Mouse (Mus musculus) myocyte (in vitro differentiated cells): ENCODE results near the gene Lpin3. TPM values are rescaled to one million over a fixed set of nuclear protein-coding genes. Genes with fewer than 3 reads are reported as not detected.

Experiments
- H3K27me3 ChIP-seq: one replicate; pipeline ENCODE4 v1.6.1; 2011; ENCODE audit not compliant: control insufficient read depth, insufficient read depth, insufficient read length
- H3K36me3 ChIP-seq: one replicate; pipeline ENCODE4 v1.6.1; 2011; ENCODE audit not compliant: control insufficient read depth, insufficient read depth
- H3K4me2 ChIP-seq: one replicate; pipeline ENCODE4 v1.6.1; 2011; ENCODE audit warnings: low read depth, control low read depth
- H3K4me3 ChIP-seq: one replicate; pipeline ENCODE4 v1.5.1; 2011; ENCODE audit warnings: mild to moderate bottlenecking, control low read depth, moderate library complexity
- H3K79me2 ChIP-seq: one replicate; pipeline ENCODE4 v1.6.1; 2011; ENCODE audit not compliant: control insufficient read depth, insufficient read depth
- H3ac ChIP-seq: one replicate; pipeline ENCODE4 v1.6.1; 2011; ENCODE audit not compliant: control insufficient read depth, insufficient read length
- CEBPB ChIP-seq: IDR thresholded peaks from 2 replicates; pipeline ENCODE4 v1.6.1; 2011; ENCODE audit warnings: mild to moderate bottlenecking, moderate library complexity; ENCODE audit not compliant: poor library complexity, insufficient read depth, severe bottlenecking
- E2F4 ChIP-seq: IDR thresholded peaks from one replicate; pipeline ENCODE4 v1.6.1; 2011; ENCODE audit warnings: mild to moderate bottlenecking, control low read depth, moderate library complexity; ENCODE audit not compliant: insufficient read depth
- MAX ChIP-seq: IDR thresholded peaks from one replicate; pipeline ENCODE4 v1.6.1; 2011; ENCODE audit warnings: low read depth, mild to moderate bottlenecking, control low read depth
- MYOD1 ChIP-seq, 3 experiments: IDR thresholded peaks; one replicate each; pipeline ENCODE4 v1.6.1; 2011; ENCODE audit warnings: control low read depth in 2 of 3, low read depth in 2 of 3, mild to moderate bottlenecking in 2 of 3, moderate library complexity in 1 of 3; ENCODE audit not compliant: insufficient read length in 2 of 3, control insufficient read depth in 1 of 3
- MYOG ChIP-seq, 3 experiments: IDR thresholded peaks; one replicate each; pipeline ENCODE4 v1.6.1; 2011; ENCODE audit warnings: control low read depth in 2 of 3, low read depth in 2 of 3, mild to moderate bottlenecking in 2 of 3; ENCODE audit not compliant: insufficient read length in 2 of 3, control insufficient read depth in 1 of 3, insufficient read depth in 1 of 3
- POLR2A ChIP-seq: IDR thresholded peaks from one replicate; pipeline ENCODE4 v1.6.1; 2011; ENCODE audit warnings: low read depth, mild to moderate bottlenecking, control low read depth, moderate library complexity; ENCODE audit not compliant: insufficient read length
- POLR2AphosphoS2 ChIP-seq: IDR thresholded peaks from one replicate; pipeline ENCODE4 v1.6.1; 2011; ENCODE audit warnings: low read depth, control low read depth; ENCODE audit not compliant: insufficient read length
- REST ChIP-seq: IDR thresholded peaks from one replicate; pipeline ENCODE4 v1.6.1; 2011; ENCODE audit warnings: mild to moderate bottlenecking, control low read depth, moderate library complexity; ENCODE audit not compliant: insufficient read depth, insufficient read length
- SRF ChIP-seq: IDR thresholded peaks from one replicate; pipeline ENCODE4 v1.6.1; 2011; ENCODE audit warnings: low read depth; ENCODE audit not compliant: control insufficient read depth, insufficient read length
- TCF12 ChIP-seq: IDR thresholded peaks from one replicate; pipeline ENCODE4 v1.6.1; 2011; ENCODE audit warnings: mild to moderate bottlenecking, control low read depth; ENCODE audit not compliant: poor library complexity, insufficient read depth, severe bottlenecking
- TCF3 ChIP-seq: IDR thresholded peaks from one replicate; pipeline ENCODE4 v1.6.1; 2011; ENCODE audit warnings: low read depth, control low read depth; ENCODE audit not compliant: insufficient read length
- USF1 ChIP-seq: IDR thresholded peaks from one replicate; pipeline ENCODE4 v1.6.1; 2011; ENCODE audit warnings: low read depth, mild to moderate bottlenecking, control low read depth, moderate library complexity
- polyA plus RNA-seq: library from polyadenylated mRNA; unstranded; fragments of >200 nt; fragmentation: generic; extraction: Trizol; gene quantifications from one replicate; pipeline ENCODE4 v1.2.1, GENCODE M21; 2012; ENCODE audit warnings: missing spikeins

Gene Lpin3
- polyA plus RNA-seq, 1 experiment = 10.5 TPM

- peaks cover 11% of the 10 kb centered on the region for H3K79me2 ChIP-seq
- no peaks in the 10 kb centered on the region for H3K27me3 ChIP-seq
- no peak for TF ChIP-seq POLR2A
- TF ChIP-seq SRF = no peak
- TF ChIP-seq REST = no peak
- TF ChIP-seq MAX = no peak
- TF ChIP-seq POLR2AphosphoS2 = no peak
- no peak for TF ChIP-seq CEBPB
- TF ChIP-seq E2F4 = no peak
- no peak for TF ChIP-seq TCF12
- TF ChIP-seq MYOG (IDR thresholded peaks at IDR 0.05; ENCODE audit: control insufficient read depth in 1 of 3, insufficient read depth in 1 of 3, insufficient read length in 2 of 3, low read depth in 2 of 3) = no peak
- TF ChIP-seq TCF3 = no peak
- TF ChIP-seq USF1 = no peak
- H3K36me3 ChIP-seq = no peaks in the 10 kb centered on the region
- no peak overlapping the region for H3K4me2 ChIP-seq
- H3ac ChIP-seq = no peak overlapping the region
- H3K4me3 ChIP-seq = no peak overlapping the region
Observed at GRCm38 (mm10) chr2:160850360-160850759, 30.1 kb upstream of the Lpin3 start.

GRCm38 (mm10) chr2:160854687-160855086, 25.8 kb upstream of the Lpin3 start:
- no peak for TF ChIP-seq TCF3
- no peak for TF ChIP-seq MYOD1 (IDR thresholded peaks at IDR 0.05; ENCODE audit: control insufficient read depth in 1 of 3, insufficient read length in 2 of 3, low read depth in 2 of 3)
- TF ChIP-seq TCF12 = no peak
- Histone ChIP-seq H3K4me2 (no peak overlapping the region), H3K4me3 (no peak overlapping the region), H3K79me2 (peaks cover 21% of the 10 kb centered on the region), H3ac (no peak overlapping the region), H3K36me3 (no peaks in the 10 kb centered on the region), H3K27me3 (no peaks in the 10 kb centered on the region)

GRCm38 (mm10) chr2:160856359-160857102, 23.9 kb upstream of the Lpin3 start:
- no peak overlapping the region for H3K4me2 ChIP-seq
- no peak overlapping the region for H3K4me3 ChIP-seq
- no peak overlapping the region for H3ac ChIP-seq
- no peaks in the 10 kb centered on the region for H3K36me3 ChIP-seq
- H3K79me2 ChIP-seq = peaks cover 21% of the 10 kb centered on the region
- TF ChIP-seq E2F4 (no peak), REST (no peak), MAX (no peak), POLR2A (no peak), USF1 (no peak), TCF3 (no peak), MYOD1 (IDR thresholded peaks at IDR 0.05; ENCODE audit: control insufficient read depth in 1 of 3, insufficient read length in 2 of 3, low read depth in 2 of 3) (no peak), TCF12 (no peak), CEBPB (no peak), POLR2AphosphoS2 (no peak), SRF (no peak), MYOG (IDR thresholded peaks at IDR 0.05; ENCODE audit: control insufficient read depth in 1 of 3, insufficient read depth in 1 of 3, insufficient read length in 2 of 3, low read depth in 2 of 3) (no peak)
- no peaks in the 10 kb centered on the region for H3K27me3 ChIP-seq

DNA sequence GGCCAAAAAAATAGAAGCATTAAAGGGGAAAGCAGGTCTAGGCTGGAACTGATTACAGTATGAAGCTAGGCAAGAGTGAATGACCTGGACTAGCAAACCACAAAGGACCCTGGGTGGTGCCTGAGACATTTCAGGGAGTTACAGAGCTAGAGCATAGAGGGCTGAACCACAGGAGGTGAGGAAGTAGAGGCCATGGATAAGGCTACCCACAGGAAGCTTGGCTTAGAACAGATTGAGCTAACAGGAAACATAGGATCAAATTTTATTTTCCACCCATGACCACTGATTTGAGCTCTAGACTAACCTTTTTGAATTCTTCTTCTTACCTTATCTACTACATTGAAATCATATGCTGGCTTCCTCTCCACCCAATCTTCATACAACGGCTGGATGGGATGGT, 20.1 kb upstream of the Lpin3 start:
- TF ChIP-seq CEBPB (no peak), MAX (no peak)
- Histone ChIP-seq H3K4me3 (no peak overlapping the region), H3K79me2 (peaks cover 25% of the 10 kb centered on the region)

GRCm38 (mm10) chr2:160864112-160864511, 16.4 kb upstream of the Lpin3 start:
- Histone ChIP-seq H3K4me2 (no peak overlapping the region), H3K4me3 (no peak overlapping the region), H3K79me2 (peaks cover 12% of the 10 kb centered on the region), H3K36me3 (no peaks in the 10 kb centered on the region), H3K27me3 (no peaks in the 10 kb centered on the region), H3ac (no peak overlapping the region)
- TF ChIP-seq MYOD1 (IDR thresholded peaks at IDR 0.05; ENCODE audit: control insufficient read depth in 1 of 3, insufficient read length in 2 of 3, low read depth in 2 of 3) (no peak), CEBPB (no peak), REST (no peak), MAX (no peak), TCF3 (no peak), USF1 (no peak), MYOG (IDR thresholded peaks at IDR 0.05; ENCODE audit: control insufficient read depth in 1 of 3, insufficient read depth in 1 of 3, insufficient read length in 2 of 3, low read depth in 2 of 3) (no peak), POLR2AphosphoS2 (no peak), SRF (no peak), E2F4 (no peak), TCF12 (no peak), POLR2A (no peak)

More for the DNA sequence above, 20.1 kb upstream of the Lpin3 start:
- Histone ChIP-seq H3K36me3 (no peaks in the 10 kb centered on the region), H3K4me2 (no peak overlapping the region), H3K27me3 (no peaks in the 10 kb centered on the region), H3ac (no peak overlapping the region)
